Mouse (Mus musculus) forebrain, embryonic 10.5 days (tissue): ENCODE results near the gene Klf13. TPM values are rescaled to one million over a fixed set of nuclear protein-coding genes. Genes with fewer than 3 reads are reported as not detected.

Experiments used
- DNase-seq: peaks from one replicate; pipeline ENCODE4 v3.0.0-alpha.2; 2017; ENCODE audit warnings: low spot score; ENCODE audit errors: extremely low spot score
- H3K27ac ChIP-seq: fragments of 300-500 bp; sonication (generic); 2 replicates; pipeline ENCODE4 v1.5.1; 2016; ENCODE audit warnings: mild to moderate bottlenecking
- H3K27me3 ChIP-seq: fragments of 300-500 bp; sonication (generic); 2 replicates; pipeline ENCODE4 v1.6.1; 2016; ENCODE audit warnings: mild to moderate bottlenecking; ENCODE audit not compliant: poor library complexity, severe bottlenecking
- H3K36me3 ChIP-seq: fragments of 300-500 bp; sonication (generic); replicated peaks from 2 replicates; pipeline ENCODE4 v1.6.1; 2016; ENCODE audit warnings: mild to moderate bottlenecking, moderate library complexity
- H3K4me1 ChIP-seq: fragments of 300-500 bp; sonication (generic); 2 replicates; pipeline ENCODE4 v1.6.1; 2016
- H3K4me3 ChIP-seq: fragments of 300-500 bp; sonication (generic); 2 replicates; pipeline ENCODE4 v1.5.1; 2016; ENCODE audit warnings: mild to moderate bottlenecking, moderate library complexity
- H3K9me3 ChIP-seq: fragments of 300-500 bp; sonication (generic); 2 replicates; pipeline ENCODE4 v1.6.1; 2016; ENCODE audit warnings: mild to moderate bottlenecking, moderate library complexity
- WGBS: fragments of 180-500 bp; shearing (Covaris S2); methylation state at CpG from one replicate; pipeline ENCODE4 v1.1.7; 2016; 5-methylcytosine and 5-hydroxymethylcytosine counted together
- polyA plus RNA-seq: library from polyadenylated mRNA; unstranded; fragments of >200 nt; fragmentation: Nextera tagmentation; extraction: Ambion mirVana; gene quantifications from 2 replicates; pipeline ENCODE4 v1.2.1, GENCODE M21; 2016

Klf13 gene
- polyA plus RNA-seq, 1 experiment from 2014 or later: 23.8 TPM

DNA sequence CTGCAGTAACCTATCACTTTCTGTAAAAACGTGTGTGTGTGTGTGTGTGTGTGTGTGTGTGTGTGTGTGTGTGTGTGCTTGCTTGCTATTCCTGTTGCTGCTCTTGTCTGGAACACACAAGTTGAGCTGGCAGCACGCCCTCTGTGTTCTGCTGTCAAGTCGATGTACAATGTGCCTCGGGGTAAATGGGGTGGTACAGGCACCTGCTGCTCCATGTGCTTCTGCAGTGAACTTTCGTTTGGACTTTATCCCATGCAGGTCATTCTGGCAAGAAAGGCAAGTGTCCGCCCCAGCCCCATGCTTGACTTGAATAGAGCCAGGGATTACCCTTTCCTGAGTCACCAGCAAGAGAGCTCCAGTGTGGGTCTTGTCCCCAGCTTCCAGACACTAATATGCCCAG, 21.0 kb downstream of the Klf13 start:
- peaks cover 15% of the 10 kb centered on the region; the same call in 1 of the 2 replicates for H3K36me3 ChIP-seq
- no peaks in the 10 kb centered on the region for H3K9me3 ChIP-seq
- no peak overlapping the region for H3K4me3 ChIP-seq
- no peaks in the 10 kb centered on the region for H3K27me3 ChIP-seq
- 81% methylated on average over 6 of the region's 6 CpGs for WGBS
- H3K4me1 ChIP-seq: peaks cover 47% of the 10 kb centered on the region
- no peak overlapping the region for H3K27ac ChIP-seq
- no peak for DNase-seq

DNA sequence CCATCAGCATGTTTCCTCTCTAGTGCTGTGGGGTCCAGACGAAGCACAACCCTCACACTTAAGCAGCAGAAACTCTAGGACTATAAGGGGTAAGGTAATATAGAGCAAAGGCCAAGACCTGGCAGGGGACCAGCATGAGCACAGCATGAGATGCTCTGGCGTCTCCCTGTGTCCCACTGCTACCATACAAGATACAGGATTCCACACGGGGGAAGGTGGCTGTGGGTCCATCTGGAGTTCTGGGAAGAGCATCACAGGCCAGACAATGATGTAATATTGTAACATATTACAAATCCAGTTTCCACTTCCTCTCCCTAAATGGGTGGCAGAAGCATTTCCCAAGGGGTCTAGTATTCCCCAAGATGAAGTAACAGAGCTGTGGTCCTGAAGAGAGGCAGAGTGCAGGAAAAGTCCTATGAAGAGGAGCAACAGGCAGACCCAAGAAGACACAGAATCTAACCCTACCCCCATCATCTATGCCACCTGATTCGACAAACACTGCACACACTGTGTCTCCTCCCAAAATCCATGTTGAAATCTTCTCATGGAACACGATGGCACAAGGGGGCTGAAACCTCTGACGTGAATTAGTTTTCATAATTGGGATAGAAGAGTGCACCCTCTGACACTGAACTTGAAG, 22.3 kb downstream of the Klf13 start, which contains the start of gene E030018B13Rik:
Gene E030018B13Rik (plus strand): TSS at position 590 of the 640 bp plus-strand sequence.
- WGBS: 91% methylated on average over 6 of the region's 6 CpGs

DNA sequence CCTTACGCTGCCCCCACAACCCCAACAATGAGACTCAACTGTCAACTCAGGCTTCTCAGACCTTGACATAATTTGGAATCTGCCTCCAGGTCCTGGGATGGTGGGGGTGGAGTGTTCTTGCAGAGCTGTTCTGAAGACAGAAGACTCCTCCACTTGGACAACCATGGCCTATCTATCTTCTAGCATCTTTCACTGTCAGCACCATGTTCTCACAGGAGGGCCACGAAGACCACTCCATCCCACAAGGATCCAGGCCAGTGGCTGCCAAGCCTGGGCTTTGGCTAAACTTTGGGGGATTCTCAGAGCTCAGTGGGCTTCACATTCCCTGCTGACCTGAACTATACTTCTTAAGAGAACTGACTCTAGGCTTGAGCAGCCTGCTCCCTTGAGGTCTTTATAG, 23.8 kb downstream of the Klf13 start:
- WGBS: 96% methylated on average over 2 of the region's 2 CpGs
- Histone ChIP-seq H3K9me3 (no peaks in the 10 kb centered on the region), H3K4me3 (no peak overlapping the region), H3K27ac (no peak overlapping the region), H3K36me3 (peaks cover 7% of the 10 kb centered on the region; the same call in 1 of the 2 replicates), H3K27me3 (no peaks in the 10 kb centered on the region), H3K4me1 (peaks cover 62% of the 10 kb centered on the region)
- DNase-seq: no peak

More for the DNA sequence above, 22.3 kb downstream of the Klf13 start, which contains the start of gene E030018B13Rik:
- Histone ChIP-seq H3K4me1 (peaks cover 50% of the 10 kb centered on the region), H3K27me3 (no peaks in the 10 kb centered on the region), H3K9me3 (no peaks in the 10 kb centered on the region), H3K4me3 (no peak within 1 kb of the TSS), H3K36me3 (peaks cover 12% of the 10 kb centered on the region; the same call in 1 of the 2 replicates), H3K27ac (no peak within 1 kb of the TSS)
- no peak for DNase-seq

DNA sequence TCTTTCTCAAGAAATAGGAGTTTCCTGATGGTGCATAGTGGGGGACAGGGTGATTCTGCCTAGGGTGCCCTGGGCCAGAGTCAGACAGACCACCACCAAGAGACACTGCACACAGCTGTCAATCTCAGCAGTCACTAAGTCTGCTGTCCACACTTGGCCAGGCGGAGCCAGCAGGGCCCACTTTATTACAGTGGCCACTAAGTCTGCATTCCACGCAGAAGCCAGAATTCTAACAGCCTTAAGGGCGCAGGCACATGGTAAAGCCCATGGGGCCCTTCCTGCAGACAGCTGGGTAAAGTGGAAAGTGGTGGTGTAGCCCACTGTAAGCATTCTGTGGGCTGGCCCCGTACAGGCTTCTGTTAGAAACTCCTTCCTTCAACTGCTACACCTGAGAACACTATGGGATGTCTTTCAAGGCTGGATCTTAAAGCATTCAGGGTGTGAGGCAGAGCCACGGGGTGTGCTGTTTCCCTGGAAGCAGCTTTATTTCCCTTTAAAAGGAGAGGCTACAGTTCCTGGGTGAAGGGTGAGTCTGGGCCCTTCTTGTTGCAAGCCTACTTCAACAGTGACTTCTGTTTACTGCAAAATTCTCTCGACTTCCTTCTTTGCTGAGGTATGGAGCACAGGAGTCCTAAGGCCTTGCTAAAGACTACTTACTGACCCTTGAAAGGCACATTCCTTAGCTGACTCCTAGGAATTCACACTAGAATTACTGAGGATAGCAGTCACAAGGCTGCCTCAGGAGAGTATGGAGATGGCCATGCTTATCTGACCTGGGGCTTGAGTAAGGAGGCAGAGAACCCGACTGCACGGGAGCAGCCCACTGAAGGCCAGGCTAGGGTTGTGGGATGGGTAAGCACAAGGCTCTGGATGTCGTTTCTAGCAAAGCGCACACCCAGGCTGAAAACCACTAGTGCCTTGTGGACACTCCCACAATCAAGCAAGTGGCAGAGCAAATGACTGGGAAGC, 24.7 kb downstream of the Klf13 start:
- Histone ChIP-seq H3K9me3 (no peaks in the 10 kb centered on the region), H3K36me3 (peaks cover 7% of the 10 kb centered on the region; the same call in 1 of the 2 replicates), H3K4me3 (peak overlapping the region; percentile 8; the same call in 1 of the 2 replicates), H3K27ac (peak overlapping the region; percentile 76), H3K27me3 (no peaks in the 10 kb centered on the region), H3K4me1 (peaks cover 63% of the 10 kb centered on the region)
- no peak for DNase-seq
- WGBS: 55% methylated on average over 10 of the region's 10 CpGs

DNA sequence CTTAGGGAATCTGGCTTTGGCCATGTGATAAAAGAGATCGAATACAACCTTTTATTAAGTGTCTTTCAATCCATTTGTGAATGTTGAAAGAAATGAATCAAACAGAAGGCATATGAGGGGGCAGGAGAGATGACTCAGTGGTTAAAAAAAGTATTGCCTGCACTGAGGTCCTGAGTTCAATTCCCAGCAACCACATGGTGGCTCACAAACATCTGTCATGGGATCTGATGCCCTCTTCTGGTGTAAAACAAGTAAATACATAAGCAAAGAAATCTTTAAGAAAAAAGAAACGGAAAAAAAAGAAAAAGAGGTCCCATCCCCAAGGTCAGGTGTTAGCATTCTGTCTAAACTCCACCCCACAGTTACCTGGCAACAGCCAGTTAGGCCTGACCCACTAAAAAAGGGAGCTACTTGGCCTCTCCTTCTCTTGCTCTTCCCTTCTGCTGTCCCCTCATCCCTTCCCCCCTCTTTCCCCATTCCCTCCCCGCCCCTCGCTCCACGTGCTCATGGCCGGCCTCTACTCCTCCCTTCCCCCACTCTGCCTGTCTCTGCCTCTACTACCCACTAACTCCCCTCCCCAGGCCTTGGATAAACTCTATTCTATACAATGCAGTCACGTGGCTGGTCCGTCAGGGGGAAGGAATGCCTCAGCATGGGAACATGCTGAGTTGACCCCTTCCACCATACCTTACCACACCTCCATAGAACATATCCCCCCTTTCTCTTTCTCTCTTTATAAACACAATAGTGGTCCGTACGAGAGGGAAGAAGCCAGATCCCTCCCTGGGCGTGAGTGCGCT, 25.6 kb downstream of the Klf13 start:
- peak; percentile 39 for DNase-seq
- peak overlapping the region; percentile 76 for H3K27ac ChIP-seq

DNA sequence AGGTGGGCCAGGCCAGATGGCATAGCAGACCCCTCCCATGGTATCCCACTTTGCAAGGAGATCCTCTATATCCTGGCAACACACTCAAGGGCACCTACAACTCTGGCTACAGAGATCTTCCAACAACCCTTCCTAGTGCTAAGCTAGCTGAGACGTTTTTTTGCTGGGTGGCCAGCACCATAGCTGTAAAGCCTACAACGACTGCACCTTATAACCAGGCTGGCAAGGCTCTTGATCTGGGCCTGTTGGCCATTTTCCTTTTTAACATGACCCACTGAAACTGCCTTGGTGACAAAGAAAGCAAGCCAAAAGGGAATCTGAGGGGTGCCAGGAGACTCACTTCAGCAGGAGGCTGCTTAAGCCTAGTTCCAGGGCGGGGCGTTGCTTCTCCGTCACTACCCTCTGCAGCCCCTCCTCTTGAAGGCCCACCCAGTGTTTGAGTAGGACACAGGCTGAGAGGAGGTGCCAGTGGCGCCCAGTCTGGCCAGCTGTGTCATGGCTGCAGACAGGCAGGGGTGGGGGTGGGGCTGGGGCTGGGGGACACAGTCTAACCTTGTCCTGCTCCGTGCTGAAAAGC, 26.4 kb downstream of the Klf13 start:
- Histone ChIP-seq H3K27ac (peak overlapping the region; percentile 76), H3K36me3 (no peaks in the 10 kb centered on the region), H3K4me1 (peaks cover 66% of the 10 kb centered on the region), H3K9me3 (no peaks in the 10 kb centered on the region), H3K4me3 (no peak overlapping the region), H3K27me3 (no peaks in the 10 kb centered on the region)
- DNase-seq: no peak
- 19% methylated on average over 7 of the region's 7 CpGs for WGBS

More for the DNA sequence above, 25.6 kb downstream of the Klf13 start:
- Histone ChIP-seq H3K4me3 (peak overlapping the region; percentile 8), H3K36me3 (peaks cover 7% of the 10 kb centered on the region; the same call in 1 of the 2 replicates), H3K9me3 (no peaks in the 10 kb centered on the region), H3K4me1 (peaks cover 69% of the 10 kb centered on the region), H3K27me3 (no peaks in the 10 kb centered on the region)
- 26% methylated on average over 12 of the region's 12 CpGs for WGBS

DNA sequence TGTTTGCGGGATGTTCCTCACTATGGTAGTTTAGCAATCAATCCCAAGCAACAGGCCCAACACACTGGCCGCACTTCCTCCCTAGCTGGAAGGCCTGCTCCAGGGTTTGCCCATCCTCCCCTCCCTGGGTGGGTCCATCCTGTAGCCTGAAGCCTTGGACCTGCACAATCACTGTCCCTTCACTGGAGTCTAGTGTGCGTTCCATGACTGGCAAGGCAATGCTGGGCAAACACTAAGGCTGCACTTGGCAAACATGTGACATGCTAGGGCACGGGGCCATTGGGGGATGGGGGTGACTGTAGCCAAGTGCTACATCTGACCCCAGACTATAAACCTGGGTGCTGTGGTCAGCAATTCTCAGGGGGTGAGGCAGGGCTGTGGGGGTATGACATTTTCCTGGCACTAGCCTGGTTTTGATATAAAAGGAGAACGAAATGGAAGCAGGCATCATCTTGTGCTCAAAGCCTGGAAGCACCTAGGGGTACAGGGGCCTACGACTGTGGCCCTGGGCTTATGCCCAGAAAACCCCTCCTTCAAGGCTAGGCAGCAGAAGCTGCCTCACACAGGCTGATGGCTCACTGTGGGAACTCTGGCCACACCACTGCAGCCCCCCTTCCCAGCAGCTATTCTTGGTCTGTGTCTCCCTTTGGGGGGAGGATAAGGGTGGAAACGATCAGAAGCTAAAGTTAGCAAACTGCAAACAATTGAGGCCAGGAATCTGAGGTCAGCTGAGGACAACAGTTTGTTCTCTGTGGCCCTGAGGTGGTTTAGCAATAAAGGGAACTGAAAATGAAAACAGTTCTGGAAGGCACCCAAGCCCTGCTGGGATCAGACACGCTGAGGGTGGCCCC, 27.1 kb downstream of the Klf13 start:
- peaks cover 66% of the 10 kb centered on the region for H3K4me1 ChIP-seq
- no peaks in the 10 kb centered on the region for H3K9me3 ChIP-seq
- no peak for DNase-seq
- no peak overlapping the region for H3K4me3 ChIP-seq
- WGBS: 60% methylated on average over 8 of the region's 8 CpGs
- H3K27ac ChIP-seq: peak overlapping the region; percentile 76
- H3K27me3 ChIP-seq: no peaks in the 10 kb centered on the region
- H3K36me3 ChIP-seq: no peaks in the 10 kb centered on the region

DNA sequence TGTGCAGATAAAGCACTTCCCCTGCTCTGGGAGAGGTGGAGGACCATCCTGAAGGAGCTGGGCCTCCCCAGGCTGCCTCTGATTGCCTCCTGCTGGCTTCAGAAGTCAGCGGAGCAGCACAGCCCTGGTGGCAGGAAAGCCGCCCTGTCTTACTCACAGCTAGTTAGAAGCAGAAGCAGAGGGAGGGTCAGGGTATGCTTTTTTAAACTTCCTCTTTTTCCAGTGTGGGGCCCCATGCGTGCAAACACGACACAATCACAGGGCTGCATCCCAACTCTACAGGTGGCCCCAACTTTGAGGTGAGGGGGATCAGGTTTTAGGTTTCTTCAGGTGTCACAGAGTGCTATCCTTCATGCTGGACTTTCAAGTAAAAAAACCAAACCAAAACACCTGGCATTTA, 27.8 kb downstream of the Klf13 start:
- Histone ChIP-seq H3K27ac (peak overlapping the region; percentile 76; the same call in 1 of the 2 replicates), H3K4me1 (peaks cover 66% of the 10 kb centered on the region), H3K27me3 (no peaks in the 10 kb centered on the region), H3K9me3 (no peaks in the 10 kb centered on the region), H3K4me3 (no peak overlapping the region), H3K36me3 (no peaks in the 10 kb centered on the region)
- 31% methylated on average over 4 of the region's 4 CpGs for WGBS
- no peak for DNase-seq

DNA sequence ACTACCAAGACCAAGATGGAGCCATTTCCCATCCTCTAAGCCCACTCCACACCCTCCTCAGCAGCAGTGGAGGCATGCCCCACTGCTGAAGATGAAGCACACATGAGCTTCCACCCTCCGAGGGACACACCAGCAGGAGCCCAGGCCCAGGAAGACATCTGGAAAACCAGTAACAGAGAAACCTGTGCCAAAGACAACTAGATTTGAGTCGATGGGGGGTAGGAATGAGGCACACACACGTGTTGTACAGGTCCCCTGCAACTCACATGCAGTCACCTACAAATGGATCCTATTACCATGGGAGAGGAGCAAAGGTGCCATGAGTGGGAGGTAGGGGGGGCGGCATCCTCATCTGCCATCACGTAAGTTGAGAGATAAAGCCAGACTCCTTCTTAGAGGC, 28.5 kb downstream of the Klf13 start:
- Histone ChIP-seq H3K27me3 (no peaks in the 10 kb centered on the region), H3K27ac (no peak overlapping the region), H3K36me3 (no peaks in the 10 kb centered on the region), H3K4me3 (no peak overlapping the region), H3K4me1 (peaks cover 66% of the 10 kb centered on the region), H3K9me3 (no peaks in the 10 kb centered on the region)
- WGBS: 80% methylated on average over 5 of the region's 5 CpGs
- DNase-seq: no peak

DNA sequence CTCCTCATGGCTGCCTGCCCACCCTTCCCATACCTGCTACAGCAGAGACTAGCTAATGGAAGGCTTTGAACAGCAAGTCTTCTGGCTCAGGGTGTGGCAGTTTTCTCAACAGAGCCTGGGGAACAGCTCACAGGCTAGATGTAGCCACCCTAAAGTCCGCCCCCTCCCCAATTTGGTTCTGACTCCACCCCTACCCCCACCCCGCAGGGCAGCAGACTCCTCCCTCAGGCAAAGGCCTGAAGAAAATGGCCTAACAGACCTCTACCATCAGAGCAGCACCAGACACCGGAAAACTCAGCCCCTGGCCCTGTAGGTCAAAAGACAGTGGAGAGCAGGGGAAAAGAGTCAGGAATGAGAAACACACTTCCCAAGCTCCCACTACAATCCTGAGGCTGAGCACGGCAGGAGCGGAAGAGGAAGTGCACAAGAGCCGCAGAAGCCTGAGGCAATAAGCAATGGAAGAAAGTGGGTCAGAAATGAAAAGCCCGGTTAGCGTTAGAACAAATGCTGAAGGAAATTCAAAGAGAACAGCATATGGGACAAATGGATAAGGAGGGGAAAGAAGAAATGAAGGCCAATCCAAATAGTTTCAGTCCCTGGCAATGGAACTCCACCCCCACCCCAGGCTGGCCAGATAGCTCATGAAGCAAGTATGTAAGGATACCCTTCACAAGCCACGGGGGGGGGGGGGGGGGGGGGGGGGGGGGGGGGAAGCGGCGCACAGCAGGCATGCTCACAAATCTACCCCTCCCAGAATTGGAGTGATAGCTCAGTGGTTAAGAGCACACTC, 30.0 kb downstream of the Klf13 start:
- 44% methylated on average over 11 of the region's 11 CpGs for WGBS
- H3K27ac ChIP-seq: peak overlapping the region; percentile 69

More for the DNA sequence above, 30.0 kb downstream of the Klf13 start:
- no peaks in the 10 kb centered on the region for H3K36me3 ChIP-seq
- H3K4me3 ChIP-seq: no peak overlapping the region
- H3K9me3 ChIP-seq: no peaks in the 10 kb centered on the region
- H3K27me3 ChIP-seq: no peaks in the 10 kb centered on the region
- DNase-seq: no peak
- H3K4me1 ChIP-seq: peaks cover 53% of the 10 kb centered on the region
